Mouse (Mus musculus) intestine, postnatal 0 days (tissue): Measurements from ENCODE around the gene St6gal1. TPM values are rescaled to one million over a fixed set of nuclear protein-coding genes. Genes with fewer than 3 reads are reported as not detected.
"Not testable (repeated sequence)": the region's sequence is repeated elsewhere in the genome, so short reads cannot be mapped to it uniquely, and the experiment has no call there.

Source experiments
- ATAC-seq: fragments of 200-750 bp; cut with Nextera tagmentation; 2 replicates; pipeline ENCODE4 v1.8.0; 2017; ENCODE audit warnings: mild to moderate bottlenecking, moderate TSS enrichment, moderate library complexity
- H3K27ac ChIP-seq: fragments of 300-500 bp; sonication (generic); 2 replicates; pipeline ENCODE4 v1.5.1; 2014; ENCODE audit warnings: mild to moderate bottlenecking, low read depth, low read length, moderate library complexity
- H3K27me3 ChIP-seq: fragments of 300-500 bp; sonication (generic); replicated peaks from 2 replicates; pipeline ENCODE4 v1.6.1; 2014; ENCODE audit warnings: low read length, mixed read lengths; ENCODE audit not compliant: control insufficient read depth, insufficient read depth
- H3K36me3 ChIP-seq: fragments of 300-500 bp; sonication (generic); 2 replicates; pipeline ENCODE4 v1.6.1; 2014; ENCODE audit warnings: mild to moderate bottlenecking, moderate library complexity; ENCODE audit not compliant: control insufficient read depth, insufficient read depth
- H3K4me1 ChIP-seq: fragments of 300-500 bp; sonication (generic); replicated peaks from 2 replicates; pipeline ENCODE4 v1.6.1; 2014; ENCODE audit warnings: antibody characterized with exemption, low read length, mixed read lengths; ENCODE audit not compliant: control insufficient read depth, insufficient read depth
- H3K4me2 ChIP-seq: fragments of 300-500 bp; sonication (generic); replicated peaks from 2 replicates; pipeline ENCODE4 v1.6.1; 2014; ENCODE audit warnings: low read depth, mild to moderate bottlenecking, moderate library complexity
- H3K4me3 ChIP-seq: fragments of 300-500 bp; sonication (generic); 2 replicates; pipeline ENCODE4 v1.5.1; 2014; ENCODE audit warnings: low read depth, low read length
- H3K9ac ChIP-seq: fragments of 300-500 bp; sonication (generic); 2 replicates; pipeline ENCODE4 v1.6.1; 2014; ENCODE audit warnings: mild to moderate bottlenecking, low read depth, low read length
- H3K9me3 ChIP-seq: fragments of 300-500 bp; sonication (generic); 2 replicates; pipeline ENCODE4 v1.6.1; 2016; ENCODE audit warnings: mixed run types; ENCODE audit not compliant: control insufficient read depth
- CTCF ChIP-seq: sonication (generic); IDR thresholded peaks from 2 replicates; pipeline ENCODE4 v1.5.1; 2016; ENCODE audit warnings: low read depth, mild to moderate bottlenecking, control low read depth, antibody characterized with exemption, moderate library complexity
- WGBS: fragments of 180-500 bp; shearing (Covaris S2); extraction: QIAGEN DNeasy Blood & Tissue Kit; methylation state at CpG from one replicate; pipeline ENCODE4 v1.1.7; 2014; 5-methylcytosine and 5-hydroxymethylcytosine counted together
- polyA plus RNA-seq: library from polyadenylated mRNA; unstranded; fragments of >200 nt; fragmentation: Nextera tagmentation; extraction: Ambion mirVana; gene quantifications from 2 replicates; pipeline ENCODE4 v1.2.1, GENCODE M21; 2015

Gene St6gal1
- 6.0 and 6.8 TPM in 2 replicates for polyA plus RNA-seq

DNA sequence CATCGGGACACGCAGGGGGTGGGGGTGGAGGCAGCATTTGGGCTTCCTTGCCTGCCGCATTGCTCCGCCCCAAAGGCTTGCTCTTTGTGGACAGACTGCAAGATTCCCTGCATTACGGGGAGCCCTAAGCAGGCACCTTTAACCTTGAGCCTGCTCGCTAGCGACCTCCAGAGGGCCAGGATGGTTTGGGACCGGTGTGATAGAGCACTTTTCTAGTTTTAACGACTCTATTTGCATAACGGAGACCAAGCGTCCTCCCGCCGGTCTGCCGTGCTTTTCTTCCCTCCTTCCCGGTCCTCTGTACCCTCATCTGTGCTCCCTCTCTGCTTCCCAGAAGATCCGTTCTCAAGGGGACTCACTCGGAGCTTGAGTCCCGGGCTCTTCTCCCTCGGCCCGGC, at the start of gene St6gal1:
Gene St6gal1 (plus strand): TSS at position 70 of the 398 bp plus-strand sequence.
- H3K27me3 ChIP-seq: peaks cover 22% of the 10 kb centered on the region; the same call in 1 of the 2 replicates
- peak; percentile 41; the same call in 1 of the 2 replicates for ATAC-seq
- H3K4me2 ChIP-seq: peak within 1 kb of the TSS; percentile 99
- no peaks in the 10 kb centered on the region for H3K9me3 ChIP-seq
- peak within 1 kb of the TSS; percentile 67 for H3K4me3 ChIP-seq
- WGBS: 0% methylated on average over 20 of the region's 20 CpGs
- H3K9ac ChIP-seq: peak within 1 kb of the TSS; percentile 59
- no peaks in the 10 kb centered on the region for H3K36me3 ChIP-seq
- TF ChIP-seq CTCF: peak; percentile 74
- peak within 1 kb of the TSS; percentile 41; the same call in 1 of the 2 replicates for H3K27ac ChIP-seq
- H3K4me1 ChIP-seq: no peaks in the 10 kb centered on the region; the same call in 1 of the 2 replicates

DNA sequence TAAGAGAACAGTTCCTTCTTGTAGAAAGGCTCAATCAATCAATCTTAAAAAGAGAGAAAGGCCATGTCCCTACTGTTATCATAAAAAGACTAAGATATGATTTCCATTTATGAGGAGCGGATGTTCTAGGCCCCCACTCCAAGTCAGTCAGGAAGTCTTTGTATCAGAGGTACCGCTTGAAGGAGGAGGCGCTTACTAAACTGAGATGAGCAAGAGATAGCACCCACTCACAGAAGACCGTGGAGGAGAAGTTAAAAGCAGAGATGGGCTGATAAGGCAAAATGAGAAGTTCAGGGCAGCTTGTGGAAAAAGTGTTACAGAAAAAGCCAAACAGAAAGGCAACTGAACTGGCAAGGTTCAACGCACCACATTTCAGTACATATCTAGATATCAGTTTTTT, 49.7 kb upstream of the St6gal1 start:
- no peak overlapping the region for H3K27ac ChIP-seq
- no peak for ATAC-seq
- H3K4me3 ChIP-seq: no peak overlapping the region
- H3K27me3 ChIP-seq: no peaks in the 10 kb centered on the region
- no peaks in the 10 kb centered on the region for H3K9me3 ChIP-seq
- no peaks in the 10 kb centered on the region for H3K36me3 ChIP-seq
- H3K4me2 ChIP-seq: no peak overlapping the region
- 82% methylated on average over 5 of the region's 5 CpGs for WGBS
- H3K4me1 ChIP-seq: no peaks in the 10 kb centered on the region
- no peak overlapping the region for H3K9ac ChIP-seq
- no peak for TF ChIP-seq CTCF

DNA sequence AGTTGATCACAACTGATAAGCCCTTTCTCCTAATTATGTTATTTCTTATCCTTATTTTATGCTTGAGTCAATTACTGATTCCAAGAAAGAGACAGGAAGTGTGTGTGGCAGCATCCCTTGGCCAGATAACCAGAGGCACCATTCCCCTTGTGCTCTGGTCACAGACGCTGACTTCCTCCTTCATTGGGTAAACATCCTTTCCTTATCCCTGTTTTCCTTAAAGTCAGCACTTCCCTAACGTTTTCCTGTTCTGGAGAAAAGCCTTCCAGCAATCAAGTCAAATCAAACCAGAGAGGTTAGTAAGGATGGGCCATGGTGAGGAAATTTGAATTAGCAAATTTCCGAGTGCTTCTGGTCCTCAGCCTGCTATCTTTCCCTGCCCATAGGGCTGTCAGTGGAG, 48.6 kb upstream of the St6gal1 start:
- H3K4me3 ChIP-seq: no peak overlapping the region
- 37% methylated on average over 3 of the region's 3 CpGs for WGBS

DNA sequence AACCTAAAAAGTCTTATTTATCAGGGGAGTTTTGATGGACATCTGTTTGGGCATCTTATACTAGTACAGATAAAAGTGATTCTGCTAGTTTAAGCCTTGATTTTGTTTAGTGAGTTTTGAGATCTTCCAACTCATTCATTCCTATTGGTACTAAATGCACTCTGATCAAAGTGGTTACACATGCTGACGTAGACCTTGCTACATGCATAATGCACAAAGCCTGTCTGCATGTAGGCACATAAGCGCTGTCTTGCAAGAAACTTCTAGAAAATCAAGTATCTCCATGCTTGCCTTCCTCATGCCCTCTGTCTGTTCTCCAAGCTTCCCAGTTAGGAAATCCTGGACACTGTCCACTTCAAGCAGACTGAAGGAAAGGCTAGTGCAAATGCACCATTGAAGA, 46.7 kb upstream of the St6gal1 start:
- Histone ChIP-seq H3K27me3 (no peaks in the 10 kb centered on the region), H3K4me3 (no peak overlapping the region), H3K27ac (no peak overlapping the region), H3K36me3 (no peaks in the 10 kb centered on the region), H3K4me1 (no peaks in the 10 kb centered on the region), H3K9me3 (no peaks in the 10 kb centered on the region), H3K4me2 (no peak overlapping the region), H3K9ac (no peak overlapping the region)
- TF ChIP-seq CTCF: no peak
- no peak for ATAC-seq
- 95% methylated on average over 2 of the region's 2 CpGs for WGBS

More for the DNA sequence above, 48.6 kb upstream of the St6gal1 start:
- H3K9ac ChIP-seq: no peak overlapping the region
- H3K36me3 ChIP-seq: no peaks in the 10 kb centered on the region
- ATAC-seq: no peak
- H3K9me3 ChIP-seq: no peaks in the 10 kb centered on the region
- no peak for TF ChIP-seq CTCF
- no peaks in the 10 kb centered on the region for H3K27me3 ChIP-seq
- H3K4me2 ChIP-seq: no peak overlapping the region
- no peaks in the 10 kb centered on the region for H3K4me1 ChIP-seq
- no peak overlapping the region for H3K27ac ChIP-seq

DNA sequence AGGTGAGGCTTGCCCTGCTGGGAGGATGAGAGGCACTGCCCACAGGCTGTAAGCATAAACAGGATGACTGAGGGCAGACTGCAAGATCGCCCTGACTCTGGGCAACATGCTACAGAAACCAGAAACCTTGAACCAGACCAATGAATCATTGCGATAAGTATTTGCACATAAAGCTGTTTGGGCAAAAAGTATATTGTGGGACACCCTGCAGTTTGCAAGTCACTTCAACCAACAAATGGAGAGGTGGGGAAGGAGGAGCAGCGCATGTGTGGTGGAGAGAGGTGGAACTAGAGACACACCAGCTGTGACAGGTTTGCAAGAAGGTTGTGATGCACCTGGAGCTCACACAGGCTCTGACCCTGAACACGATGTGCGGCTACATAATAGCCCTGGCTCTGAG, 45.7 kb upstream of the St6gal1 start:
- ATAC-seq: no peak
- no peak for TF ChIP-seq CTCF

DNA sequence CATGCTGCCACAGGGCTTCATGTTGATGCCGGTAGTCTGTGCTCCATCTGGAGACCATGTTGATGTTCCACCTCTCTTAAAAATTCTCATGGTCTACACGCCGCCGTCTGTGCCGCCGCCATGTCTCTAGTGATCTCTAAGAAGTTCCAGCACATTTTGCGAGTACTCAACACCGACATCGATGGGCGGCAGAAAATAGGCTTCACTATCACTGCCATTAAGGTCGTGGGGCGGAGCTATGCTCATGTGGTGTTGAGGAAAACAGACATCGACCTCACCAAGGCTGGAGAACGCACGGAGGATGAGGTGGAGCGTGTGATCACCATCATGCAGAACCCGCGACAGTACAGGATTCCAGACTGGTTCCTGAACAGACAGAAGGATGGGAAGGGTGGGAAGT, 45.1 kb upstream of the St6gal1 start:
- not testable (repeated sequence) for H3K4me1 ChIP-seq, H3K4me3 ChIP-seq, ATAC-seq, H3K9me3 ChIP-seq, H3K9ac ChIP-seq, H3K27ac ChIP-seq, H3K4me2 ChIP-seq, H3K27me3 ChIP-seq, H3K36me3 ChIP-seq
- WGBS: 90% methylated on average over 18 of the region's 18 CpGs

More for the DNA sequence above, 45.7 kb upstream of the St6gal1 start:
- WGBS: 82% methylated on average over 5 of the region's 5 CpGs
- H3K27me3 ChIP-seq: no peaks in the 10 kb centered on the region
- no peak overlapping the region for H3K9ac ChIP-seq
- H3K4me2 ChIP-seq: no peak overlapping the region
- no peak overlapping the region for H3K4me3 ChIP-seq
- no peaks in the 10 kb centered on the region for H3K36me3 ChIP-seq
- no peaks in the 10 kb centered on the region for H3K9me3 ChIP-seq
- no peak overlapping the region for H3K27ac ChIP-seq
- no peaks in the 10 kb centered on the region for H3K4me1 ChIP-seq

DNA sequence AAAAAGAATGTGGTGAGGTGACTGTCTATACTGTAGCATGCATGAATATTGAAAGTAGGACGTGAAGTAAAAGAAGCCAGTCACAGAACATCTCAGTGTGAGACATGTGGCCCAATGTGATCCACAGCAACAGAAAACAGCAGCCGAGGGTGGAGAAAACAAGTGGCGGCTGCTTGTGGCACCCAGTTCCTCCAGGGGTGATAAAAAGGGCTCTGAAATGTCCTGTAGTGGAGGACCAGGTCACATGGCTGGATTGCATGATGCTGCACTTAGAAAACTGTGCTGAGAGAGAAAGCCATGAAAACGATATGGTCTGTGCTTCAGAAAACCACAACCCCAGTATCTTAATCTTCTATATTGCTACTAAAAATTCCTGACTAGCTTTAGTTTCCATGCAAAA, 43.5 kb upstream of the St6gal1 start:
- H3K36me3 ChIP-seq: no peaks in the 10 kb centered on the region
- ATAC-seq: no peak
- H3K9ac ChIP-seq: no peak overlapping the region
- H3K9me3 ChIP-seq: no peaks in the 10 kb centered on the region
- no peak overlapping the region for H3K4me2 ChIP-seq
- H3K4me3 ChIP-seq: no peak overlapping the region
- 71% methylated on average over 4 of the region's 4 CpGs for WGBS
- no peaks in the 10 kb centered on the region for H3K4me1 ChIP-seq
- TF ChIP-seq CTCF: no peak
- H3K27me3 ChIP-seq: no peaks in the 10 kb centered on the region
- no peak overlapping the region for H3K27ac ChIP-seq
